Mouse (Mus musculus) forebrain, embryonic 10.5 days (tissue): Measurements from ENCODE around the gene Mei1. TPM values are rescaled to one million over a fixed set of nuclear protein-coding genes. Genes with fewer than 3 reads are reported as not detected.

Experiments
- DNase-seq: peaks from one replicate; pipeline ENCODE4 v3.0.0-alpha.2; 2017; ENCODE audit warnings: low spot score; ENCODE audit errors: extremely low spot score
- H3K27ac ChIP-seq: fragments of 300-500 bp; sonication (generic); 2 replicates; pipeline ENCODE4 v1.5.1; 2016; ENCODE audit warnings: mild to moderate bottlenecking
- H3K27me3 ChIP-seq: fragments of 300-500 bp; sonication (generic); 2 replicates; pipeline ENCODE4 v1.6.1; 2016; ENCODE audit warnings: mild to moderate bottlenecking; ENCODE audit not compliant: poor library complexity, severe bottlenecking
- H3K36me3 ChIP-seq: fragments of 300-500 bp; sonication (generic); replicated peaks from 2 replicates; pipeline ENCODE4 v1.6.1; 2016; ENCODE audit warnings: mild to moderate bottlenecking, moderate library complexity
- H3K4me1 ChIP-seq: fragments of 300-500 bp; sonication (generic); 2 replicates; pipeline ENCODE4 v1.6.1; 2016
- H3K4me3 ChIP-seq: fragments of 300-500 bp; sonication (generic); 2 replicates; pipeline ENCODE4 v1.5.1; 2016; ENCODE audit warnings: mild to moderate bottlenecking, moderate library complexity
- H3K9me3 ChIP-seq: fragments of 300-500 bp; sonication (generic); 2 replicates; pipeline ENCODE4 v1.6.1; 2016; ENCODE audit warnings: mild to moderate bottlenecking, moderate library complexity
- WGBS: fragments of 180-500 bp; shearing (Covaris S2); methylation state at CpG from one replicate; pipeline ENCODE4 v1.1.7; 2016; 5-methylcytosine and 5-hydroxymethylcytosine counted together
- polyA plus RNA-seq: library from polyadenylated mRNA; unstranded; fragments of >200 nt; fragmentation: Nextera tagmentation; extraction: Ambion mirVana; gene quantifications from 2 replicates; pipeline ENCODE4 v1.2.1, GENCODE M21; 2016

The Mei1 gene
- polyA plus RNA-seq, 1 experiment from 2014 or later = 0.11 TPM

- DNase-seq = no peak
- Histone ChIP-seq H3K36me3 (peaks cover 28% of the 10 kb centered on the region), H3K4me1 (peaks cover 46% of the 10 kb centered on the region), H3K27ac (peak overlapping the region; percentile 97), H3K27me3 (no peaks in the 10 kb centered on the region), H3K4me3 (peak overlapping the region; percentile 14; the same call in 1 of the 2 replicates), H3K9me3 (no peaks in the 10 kb centered on the region)
- 52% methylated on average over 2 of the region's 2 CpGs for WGBS
These were observed 75.6 kb downstream of the Mei1 start for GRCm38 (mm10) chr15:82145408-82145807.

GRCm38 (mm10) chr15:82145851-82146769 lies 76.3 kb downstream of the Mei1 start:
- no peak for DNase-seq
- peak overlapping the region; percentile 97 for H3K27ac ChIP-seq
- H3K27me3 ChIP-seq = no peaks in the 10 kb centered on the region
- no peaks in the 10 kb centered on the region for H3K9me3 ChIP-seq
- 19% methylated on average over 11 of the region's 11 CpGs for WGBS
- peaks cover 49% of the 10 kb centered on the region for H3K4me1 ChIP-seq
- H3K4me3 ChIP-seq = peak overlapping the region; percentile 75
- H3K36me3 ChIP-seq = peaks cover 27% of the 10 kb centered on the region

GRCm38 (mm10) chr15:82146770-82147610 lies 77.2 kb downstream of the Mei1 start, which contains the start of gene Srebf2:
Gene Srebf2, plus strand, starts transcription at chr15:82147181.
- H3K4me3 ChIP-seq = peak within 1 kb of the TSS; percentile 75
- H3K9me3 ChIP-seq = no peaks in the 10 kb centered on the region
- H3K27ac ChIP-seq = peak within 1 kb of the TSS; percentile 97
- H3K36me3 ChIP-seq = peaks cover 26% of the 10 kb centered on the region
- H3K27me3 ChIP-seq = no peaks in the 10 kb centered on the region
- whole genome bisulfite sequencing = under 1% methylated on average over 76 of the region's 79 CpGs
- H3K4me1 ChIP-seq = peaks cover 50% of the 10 kb centered on the region
- DNase-seq = peak; percentile 100

DNA sequence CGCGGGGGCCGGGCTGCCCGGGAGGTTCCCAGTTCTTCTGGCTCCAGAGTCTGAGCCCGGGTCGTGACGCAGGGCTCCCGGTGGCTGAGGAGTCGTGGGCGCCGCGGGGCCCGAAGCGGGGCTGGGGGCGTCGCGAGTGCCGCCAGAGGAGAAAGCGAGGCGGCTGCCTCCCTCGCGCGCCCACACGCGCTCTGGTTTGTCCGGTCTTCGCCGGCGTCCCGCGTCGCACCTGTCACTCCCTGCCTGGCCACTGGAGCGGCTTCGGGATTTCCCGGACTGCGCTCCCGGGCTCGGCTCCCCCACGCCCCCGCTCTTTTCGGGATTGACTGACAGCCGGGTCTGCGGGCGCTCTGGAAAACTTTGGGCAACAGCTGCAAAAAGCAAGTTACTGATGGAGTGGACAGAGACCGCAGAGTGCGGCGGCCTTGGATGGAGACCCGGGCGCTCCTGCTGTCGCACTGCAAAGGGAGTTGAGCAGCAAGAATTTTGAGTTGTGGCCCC lies 77.9 kb downstream of the Mei1 start:
- Histone ChIP-seq H3K4me1 (peaks cover 57% of the 10 kb centered on the region), H3K9me3 (no peaks in the 10 kb centered on the region), H3K36me3 (peaks cover 30% of the 10 kb centered on the region), H3K4me3 (peak overlapping the region; percentile 75), H3K27ac (peak overlapping the region; percentile 97), H3K27me3 (no peaks in the 10 kb centered on the region)
- DNase-seq = peak; percentile 65
- WGBS = under 1% methylated on average over 49 of the region's 50 CpGs

DNA sequence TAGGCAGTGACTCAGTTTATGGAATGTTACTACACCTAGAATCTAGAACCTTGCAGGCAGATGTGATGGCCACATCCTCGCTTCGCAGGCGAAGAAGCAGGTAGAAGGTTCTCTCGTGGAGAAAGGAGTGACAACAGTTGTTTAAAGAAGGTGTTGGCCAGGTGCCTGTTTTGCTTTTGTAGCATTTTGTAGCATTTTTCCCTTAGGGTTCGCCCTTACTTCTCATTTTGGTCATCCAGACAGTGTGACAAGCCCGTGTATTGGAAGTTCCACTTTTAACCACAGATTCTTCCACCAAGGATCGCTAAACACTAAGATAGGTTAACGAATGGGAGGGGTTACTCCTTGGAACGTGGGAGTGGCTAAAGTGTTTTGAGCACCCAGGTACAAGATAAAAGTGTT lies 78.7 kb downstream of the Mei1 start:
- H3K27me3 ChIP-seq = no peaks in the 10 kb centered on the region
- H3K27ac ChIP-seq = peak overlapping the region; percentile 97
- H3K4me3 ChIP-seq = peak overlapping the region; percentile 75
- no peak for DNase-seq
- H3K4me1 ChIP-seq = peaks cover 61% of the 10 kb centered on the region
- peaks cover 38% of the 10 kb centered on the region for H3K36me3 ChIP-seq
- 37% methylated on average over 9 of the region's 9 CpGs for WGBS
- no peaks in the 10 kb centered on the region for H3K9me3 ChIP-seq

GRCm38 (mm10) chr15:82150042-82150441 lies 80.2 kb downstream of the Mei1 start:
- peaks cover 53% of the 10 kb centered on the region for H3K36me3 ChIP-seq
- H3K27me3 ChIP-seq = no peaks in the 10 kb centered on the region
- no peak overlapping the region for H3K4me3 ChIP-seq
- DNase-seq = no peak
- H3K27ac ChIP-seq = no peak overlapping the region
- H3K4me1 ChIP-seq = peaks cover 56% of the 10 kb centered on the region
- no peaks in the 10 kb centered on the region for H3K9me3 ChIP-seq

GRCm38 (mm10) chr15:82151176-82151575 lies 81.4 kb downstream of the Mei1 start:
- Histone ChIP-seq H3K27ac (no peak overlapping the region), H3K4me1 (peaks cover 47% of the 10 kb centered on the region), H3K36me3 (peaks cover 64% of the 10 kb centered on the region), H3K4me3 (no peak overlapping the region), H3K9me3 (no peaks in the 10 kb centered on the region), H3K27me3 (no peaks in the 10 kb centered on the region)
- WGBS = 93% methylated on average over 4 of the region's 4 CpGs
- no peak for DNase-seq

DNA sequence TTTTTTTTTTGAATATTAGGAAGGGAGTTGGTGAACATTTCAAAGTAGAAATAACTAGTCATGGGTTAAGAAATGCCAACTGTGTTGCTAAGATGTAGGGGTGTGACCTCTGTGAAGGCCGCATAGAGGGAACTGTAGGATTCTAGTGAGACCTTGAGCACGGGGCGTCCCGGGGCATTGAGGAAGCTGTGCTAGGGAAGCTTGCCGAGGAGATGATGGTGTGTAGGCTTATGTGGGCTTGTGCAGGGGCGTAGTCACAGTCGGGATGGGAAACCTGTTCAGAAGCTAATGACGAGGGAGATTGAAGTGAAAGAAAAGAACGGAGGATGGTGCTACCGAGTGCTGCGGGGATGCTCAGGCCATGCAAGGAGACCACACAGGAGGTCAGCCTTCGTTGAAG lies 82.2 kb downstream of the Mei1 start:
- H3K36me3 ChIP-seq = peaks cover 73% of the 10 kb centered on the region

DNA sequence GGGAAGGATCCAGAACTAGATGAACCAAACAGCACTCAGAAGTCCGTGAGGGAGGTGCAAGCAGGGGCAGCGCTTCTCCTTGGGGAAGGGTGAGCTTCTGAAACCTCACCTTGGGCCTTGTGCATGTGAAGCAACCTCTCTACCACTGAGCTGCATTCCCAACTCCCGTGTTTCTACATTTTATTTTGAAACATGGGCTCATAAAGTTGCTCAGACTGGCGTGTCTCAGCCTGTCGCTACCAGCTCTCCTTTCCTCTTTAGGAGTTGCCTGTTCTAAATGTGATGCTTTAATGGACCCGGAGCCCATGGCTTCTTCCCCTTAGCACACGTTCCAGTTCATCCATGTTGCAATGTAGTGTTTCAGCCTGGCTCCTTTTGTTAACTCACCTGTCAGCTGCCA lies 82.6 kb downstream of the Mei1 start:
- H3K4me1 ChIP-seq = peaks cover 47% of the 10 kb centered on the region

More for the DNA sequence above, 82.2 kb downstream of the Mei1 start:
- Histone ChIP-seq H3K9me3 (no peaks in the 10 kb centered on the region), H3K27ac (0 out of 2 replicates have a peak overlapping the region, but pooled peaks have one; percentile 4), H3K4me1 (peaks cover 43% of the 10 kb centered on the region), H3K4me3 (no peak overlapping the region), H3K27me3 (no peaks in the 10 kb centered on the region)
- DNase-seq = no peak
- WGBS = 90% methylated on average over 12 of the region's 12 CpGs

DNA sequence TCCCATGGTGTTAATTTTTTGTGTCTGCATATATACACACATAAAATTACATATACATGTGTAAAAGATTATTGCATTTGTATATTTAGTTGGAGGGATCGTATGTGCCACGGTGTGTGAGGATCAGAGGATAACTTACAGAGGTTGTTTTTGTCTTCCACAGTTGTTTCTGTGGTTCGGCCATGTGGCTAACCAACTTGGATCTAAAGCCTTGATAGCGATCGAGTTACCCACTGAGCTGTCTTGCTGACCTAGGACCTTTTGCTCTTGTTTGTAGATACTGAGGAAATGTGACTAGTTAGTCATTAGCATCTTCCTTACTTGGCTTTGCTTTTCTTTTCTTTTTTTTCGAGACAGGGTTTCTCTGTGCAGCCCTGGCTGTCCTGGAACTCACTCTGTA lies 86.5 kb downstream of the Mei1 start:
- 94% methylated on average over 6 of the region's 6 CpGs for WGBS
- H3K36me3 ChIP-seq = peaks cover 77% of the 10 kb centered on the region
- peaks cover 64% of the 10 kb centered on the region for H3K4me1 ChIP-seq

More for the DNA sequence above, 82.6 kb downstream of the Mei1 start:
- Histone ChIP-seq H3K27me3 (no peaks in the 10 kb centered on the region), H3K36me3 (peaks cover 77% of the 10 kb centered on the region), H3K9me3 (no peaks in the 10 kb centered on the region), H3K4me3 (no peak overlapping the region), H3K27ac (0 out of 2 replicates have a peak overlapping the region, but pooled peaks have one; percentile 4)
- no peak for DNase-seq
- 88% methylated on average over 7 of the region's 7 CpGs for WGBS

DNA sequence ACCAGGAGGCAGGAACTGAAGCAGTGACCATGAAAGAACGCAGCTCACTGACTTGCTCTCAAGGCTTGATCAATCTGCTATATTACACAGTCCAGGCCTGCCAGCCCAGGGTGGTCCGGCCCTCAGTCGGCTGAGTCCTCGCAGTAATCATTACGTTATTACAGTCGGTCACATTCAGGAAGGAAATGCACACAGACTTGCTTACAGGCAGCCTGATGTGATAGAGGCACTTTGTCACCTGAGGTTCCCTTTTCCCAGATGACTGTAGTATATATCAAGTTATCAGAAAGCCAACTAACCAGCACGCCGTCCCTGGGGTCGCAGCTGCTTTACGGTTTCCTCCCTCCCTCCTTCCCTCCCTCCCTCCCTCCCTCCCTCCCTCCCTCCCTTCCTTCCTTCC lies 87.1 kb downstream of the Mei1 start:
- no peaks in the 10 kb centered on the region for H3K27me3 ChIP-seq
- H3K9me3 ChIP-seq = no peaks in the 10 kb centered on the region
- peaks cover 67% of the 10 kb centered on the region for H3K4me1 ChIP-seq
- peaks cover 72% of the 10 kb centered on the region for H3K36me3 ChIP-seq
- H3K27ac ChIP-seq = no peak overlapping the region
- H3K4me3 ChIP-seq = no peak overlapping the region
- DNase-seq = no peak
- 89% methylated on average over 10 of the region's 10 CpGs for WGBS

More for the DNA sequence above, 86.5 kb downstream of the Mei1 start:
- no peaks in the 10 kb centered on the region for H3K27me3 ChIP-seq
- no peak overlapping the region for H3K4me3 ChIP-seq
- no peaks in the 10 kb centered on the region for H3K9me3 ChIP-seq
- no peak overlapping the region for H3K27ac ChIP-seq
- no peak for DNase-seq

DNA sequence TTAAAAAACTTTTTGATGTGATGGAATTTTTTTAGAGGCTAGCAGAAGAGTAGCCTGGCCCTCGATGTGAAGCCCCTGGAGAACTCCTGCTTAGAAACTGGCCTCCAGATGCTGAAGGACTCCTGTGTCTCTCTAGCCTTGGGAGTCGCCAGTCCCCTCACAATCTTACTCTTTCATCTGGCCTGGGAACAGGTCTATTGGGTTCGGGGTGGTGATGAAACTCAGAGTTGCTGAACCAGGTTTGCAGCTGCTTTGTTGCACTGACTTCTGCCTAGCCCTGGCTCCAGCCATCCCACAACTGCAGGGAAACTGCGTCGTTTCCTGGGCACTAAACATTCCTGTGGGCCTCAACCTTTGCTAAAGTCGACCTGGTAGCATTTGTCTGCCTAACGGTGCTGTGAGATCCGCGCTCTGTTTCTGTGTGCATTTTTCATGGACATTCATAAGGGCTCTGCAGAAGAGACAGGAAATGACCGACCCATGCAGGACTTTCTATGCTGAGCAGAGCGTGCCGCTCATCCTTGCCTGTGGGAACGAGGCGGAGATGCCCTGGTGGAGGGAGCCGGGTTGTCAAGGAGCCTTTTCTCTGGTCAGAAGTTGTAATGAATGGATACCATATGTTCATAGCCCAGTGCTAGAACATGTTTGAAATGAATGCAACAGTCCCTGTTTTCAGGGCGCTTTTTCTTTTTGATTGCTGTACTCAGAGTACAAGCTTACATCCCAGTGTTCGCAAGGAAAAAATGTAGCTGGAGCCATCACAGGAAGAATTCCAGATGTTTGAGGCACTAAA lies 88.6 kb downstream of the Mei1 start:
- Histone ChIP-seq H3K9me3 (no peaks in the 10 kb centered on the region), H3K36me3 (peaks cover 57% of the 10 kb centered on the region), H3K27me3 (no peaks in the 10 kb centered on the region), H3K27ac (0 out of 2 replicates have a peak overlapping the region, but pooled peaks have one; percentile 15), H3K4me1 (peaks cover 62% of the 10 kb centered on the region), H3K4me3 (no peak overlapping the region; the same call in 1 of the 2 replicates)
- 79% methylated on average over 17 of the region's 17 CpGs for WGBS
- DNase-seq = no peak
